Mouse (Mus musculus) heart, embryonic 10.5 days (tissue): ENCODE results near the gene Lmcd1. TPM values are rescaled to one million over a fixed set of nuclear protein-coding genes. Genes with fewer than 3 reads are reported as not detected.

Experiments used
- DNase-seq: peaks from one replicate; pipeline ENCODE4 v3.0.0-alpha.2; 2017; ENCODE audit warnings: low spot score
- H3K27ac ChIP-seq: fragments of 300-500 bp; sonication (generic); 2 replicates; pipeline ENCODE4 v1.5.1; 2016; ENCODE audit warnings: mild to moderate bottlenecking
- H3K27me3 ChIP-seq: fragments of 300-500 bp; sonication (generic); 2 replicates; pipeline ENCODE4 v1.6.1; 2016; ENCODE audit warnings: mild to moderate bottlenecking; ENCODE audit not compliant: poor library complexity, insufficient read depth, severe bottlenecking
- H3K36me3 ChIP-seq: fragments of 300-500 bp; sonication (generic); 2 replicates; pipeline ENCODE4 v1.6.1; 2016; ENCODE audit warnings: mild to moderate bottlenecking, moderate library complexity
- H3K4me1 ChIP-seq: fragments of 300-500 bp; sonication (generic); 2 replicates; pipeline ENCODE4 v1.6.1; 2016; ENCODE audit warnings: mild to moderate bottlenecking
- H3K4me3 ChIP-seq: fragments of 300-500 bp; sonication (generic); 2 replicates; pipeline ENCODE4 v1.5.1; 2016; ENCODE audit warnings: mild to moderate bottlenecking, moderate library complexity
- H3K9me3 ChIP-seq: fragments of 300-500 bp; sonication (generic); 2 replicates; pipeline ENCODE4 v1.6.1; 2016; ENCODE audit warnings: mild to moderate bottlenecking, moderate library complexity
- WGBS: fragments of 180-500 bp; shearing (Covaris S2); methylation state at CpG from one replicate; pipeline ENCODE4 v1.1.7; 2016; 5-methylcytosine and 5-hydroxymethylcytosine counted together
- polyA plus RNA-seq: library from polyadenylated mRNA; unstranded; fragments of >200 nt; fragmentation: Nextera tagmentation; extraction: Ambion mirVana; gene quantifications from 2 replicates; pipeline ENCODE4 v1.2.1, GENCODE M21; 2016

The Lmcd1 gene
- polyA plus RNA-seq, 1 experiment from 2014 or later: 12.8 TPM

- Histone ChIP-seq H3K4me1 (no peaks in the 10 kb centered on the region), H3K9me3 (no peaks in the 10 kb centered on the region), H3K27me3 (no peaks in the 10 kb centered on the region), H3K36me3 (no peaks in the 10 kb centered on the region), H3K4me3 (no peak overlapping the region), H3K27ac (no peak overlapping the region)
- DNase-seq: no peak
- WGBS: 79% methylated on average over 6 of the region's 6 CpGs
Measured at GRCm38 (mm10) chr6:112331223-112331598, 57.7 kb downstream of the Lmcd1 start.

GRCm38 (mm10) chr6:112333930-112334329 lies 60.4 kb downstream of the Lmcd1 start:
- no peak for DNase-seq
- WGBS: 74% methylated on average over 5 of the region's 5 CpGs

GRCm38 (mm10) chr6:112337667-112338066 lies 64.1 kb downstream of the Lmcd1 start:
- H3K36me3 ChIP-seq: no peaks in the 10 kb centered on the region
- H3K27ac ChIP-seq: no peak overlapping the region
- H3K4me1 ChIP-seq: no peaks in the 10 kb centered on the region
- no peaks in the 10 kb centered on the region for H3K27me3 ChIP-seq
- no peak overlapping the region for H3K4me3 ChIP-seq
- 81% methylated on average over 6 of the region's 6 CpGs for WGBS
- no peaks in the 10 kb centered on the region for H3K9me3 ChIP-seq
- no peak for DNase-seq

More at GRCm38 (mm10) chr6:112333930-112334329, 60.4 kb downstream of the Lmcd1 start:
- no peak overlapping the region for H3K27ac ChIP-seq
- H3K9me3 ChIP-seq: no peaks in the 10 kb centered on the region
- H3K4me3 ChIP-seq: no peak overlapping the region
- H3K27me3 ChIP-seq: no peaks in the 10 kb centered on the region
- H3K36me3 ChIP-seq: no peaks in the 10 kb centered on the region
- no peaks in the 10 kb centered on the region for H3K4me1 ChIP-seq

GRCm38 (mm10) chr6:112339016-112339415 lies 65.5 kb downstream of the Lmcd1 start:
- Histone ChIP-seq H3K4me1 (no peaks in the 10 kb centered on the region), H3K36me3 (no peaks in the 10 kb centered on the region), H3K4me3 (no peak overlapping the region), H3K27me3 (no peaks in the 10 kb centered on the region), H3K27ac (no peak overlapping the region), H3K9me3 (no peaks in the 10 kb centered on the region)
- DNase-seq: no peak
- WGBS: 79% methylated on average over 4 of the region's 4 CpGs

GRCm38 (mm10) chr6:112350452-112350851 lies 76.9 kb downstream of the Lmcd1 start:
- no peaks in the 10 kb centered on the region for H3K27me3 ChIP-seq
- no peaks in the 10 kb centered on the region for H3K36me3 ChIP-seq
- 79% methylated on average over 4 of the region's 4 CpGs for WGBS
- H3K4me3 ChIP-seq: no peak overlapping the region
- H3K4me1 ChIP-seq: no peaks in the 10 kb centered on the region
- H3K27ac ChIP-seq: no peak overlapping the region
- no peaks in the 10 kb centered on the region for H3K9me3 ChIP-seq
- DNase-seq: no peak

GRCm38 (mm10) chr6:112359341-112359740 lies 85.8 kb downstream of the Lmcd1 start:
- Histone ChIP-seq H3K4me3 (no peak overlapping the region), H3K36me3 (no peaks in the 10 kb centered on the region), H3K9me3 (no peaks in the 10 kb centered on the region), H3K27me3 (no peaks in the 10 kb centered on the region), H3K4me1 (no peaks in the 10 kb centered on the region), H3K27ac (no peak overlapping the region)
- DNase-seq: no peak
- WGBS: 85% methylated on average over 1 of the region's 1 CpGs

GRCm38 (mm10) chr6:112360676-112361075 lies 87.1 kb downstream of the Lmcd1 start:
- no peak for DNase-seq
- Histone ChIP-seq H3K27ac (no peak overlapping the region), H3K4me3 (no peak overlapping the region), H3K36me3 (no peaks in the 10 kb centered on the region), H3K9me3 (no peaks in the 10 kb centered on the region), H3K4me1 (no peaks in the 10 kb centered on the region), H3K27me3 (no peaks in the 10 kb centered on the region)
- 81% methylated on average over 8 of the region's 8 CpGs for WGBS

- WGBS: 45% methylated on average over 6 of the region's 6 CpGs
Measured at GRCm38 (mm10) chr6:112362349-112362958, 88.9 kb downstream of the Lmcd1 start.

GRCm38 (mm10) chr6:112364581-112364980 lies 91.0 kb downstream of the Lmcd1 start:
- H3K27me3 ChIP-seq: no peaks in the 10 kb centered on the region
- H3K4me1 ChIP-seq: no peaks in the 10 kb centered on the region
- 37% methylated on average over 2 of the region's 2 CpGs for WGBS
- H3K36me3 ChIP-seq: no peaks in the 10 kb centered on the region
- H3K27ac ChIP-seq: no peak overlapping the region
- no peak overlapping the region for H3K4me3 ChIP-seq
- H3K9me3 ChIP-seq: no peaks in the 10 kb centered on the region; the same call in 1 of the 2 replicates
- no peak for DNase-seq

More at GRCm38 (mm10) chr6:112362349-112362958, 88.9 kb downstream of the Lmcd1 start:
- Histone ChIP-seq H3K36me3 (no peaks in the 10 kb centered on the region), H3K27ac (no peak overlapping the region), H3K9me3 (no peaks in the 10 kb centered on the region; the same call in 1 of the 2 replicates), H3K27me3 (no peaks in the 10 kb centered on the region), H3K4me3 (no peak overlapping the region), H3K4me1 (no peaks in the 10 kb centered on the region)
- no peak for DNase-seq

GRCm38 (mm10) chr6:112365294-112365693 lies 91.7 kb downstream of the Lmcd1 start:
- Histone ChIP-seq H3K36me3 (no peaks in the 10 kb centered on the region), H3K27ac (no peak overlapping the region), H3K27me3 (no peaks in the 10 kb centered on the region), H3K9me3 (no peaks in the 10 kb centered on the region; the same call in 1 of the 2 replicates), H3K4me1 (no peaks in the 10 kb centered on the region), H3K4me3 (no peak overlapping the region)
- no peak for DNase-seq
- 82% methylated on average over 10 of the region's 10 CpGs for WGBS

GRCm38 (mm10) chr6:112373886-112374585 lies 100.5 kb downstream of the Lmcd1 start:
- no peak overlapping the region; the same call in 1 of the 2 replicates for H3K27ac ChIP-seq
- H3K4me1 ChIP-seq: no peaks in the 10 kb centered on the region
- DNase-seq: no peak
- 44% methylated on average over 8 of the region's 8 CpGs for WGBS
- H3K4me3 ChIP-seq: no peak overlapping the region
- no peaks in the 10 kb centered on the region for H3K36me3 ChIP-seq
- H3K9me3 ChIP-seq: no peaks in the 10 kb centered on the region
- H3K27me3 ChIP-seq: peaks cover 22% of the 10 kb centered on the region; the same call in 1 of the 2 replicates

- Histone ChIP-seq H3K4me3 (no peak overlapping the region), H3K36me3 (no peaks in the 10 kb centered on the region), H3K27me3 (peaks cover 22% of the 10 kb centered on the region; the same call in 1 of the 2 replicates), H3K9me3 (no peaks in the 10 kb centered on the region), H3K27ac (0 out of 2 replicates have a peak overlapping the region, but pooled peaks have one; percentile 8), H3K4me1 (no peaks in the 10 kb centered on the region)
- 61% methylated on average over 11 of the region's 13 CpGs for WGBS
- DNase-seq: no peak
Measured at GRCm38 (mm10) chr6:112375661-112376392, 102.3 kb downstream of the Lmcd1 start.

GRCm38 (mm10) chr6:112379054-112379453 lies 105.5 kb downstream of the Lmcd1 start:
- H3K36me3 ChIP-seq: no peaks in the 10 kb centered on the region
- 84% methylated on average over 9 of the region's 9 CpGs for WGBS
- no peaks in the 10 kb centered on the region; the same call in 1 of the 2 replicates for H3K4me1 ChIP-seq
- H3K27ac ChIP-seq: no peak overlapping the region
- no peak for DNase-seq
- no peaks in the 10 kb centered on the region for H3K9me3 ChIP-seq
- H3K4me3 ChIP-seq: no peak overlapping the region
- H3K27me3 ChIP-seq: peaks cover 28% of the 10 kb centered on the region
